Mouse (Mus musculus): Measurements from ENCODE around the gene Nmbr. TPM values are rescaled to one million over a fixed set of nuclear protein-coding genes. Genes with fewer than 3 reads are reported as not detected.

The Nmbr gene
- total RNA-seq (2021): 1 to 10 TPM; 4.4 to 4.7 TPM
- long read RNA-seq, experiment 1, partial matches to known transcripts: 0 of 1 reads
- long read RNA-seq, experiment 1, other reads (novel, unspliced or antisense): 0 of 1 reads
- long read RNA-seq, experiment 2, partial matches to known transcripts: 0 of 4 reads
- long read RNA-seq, experiment 2, other reads (novel, unspliced or antisense): 0 of 4 reads

DNA sequence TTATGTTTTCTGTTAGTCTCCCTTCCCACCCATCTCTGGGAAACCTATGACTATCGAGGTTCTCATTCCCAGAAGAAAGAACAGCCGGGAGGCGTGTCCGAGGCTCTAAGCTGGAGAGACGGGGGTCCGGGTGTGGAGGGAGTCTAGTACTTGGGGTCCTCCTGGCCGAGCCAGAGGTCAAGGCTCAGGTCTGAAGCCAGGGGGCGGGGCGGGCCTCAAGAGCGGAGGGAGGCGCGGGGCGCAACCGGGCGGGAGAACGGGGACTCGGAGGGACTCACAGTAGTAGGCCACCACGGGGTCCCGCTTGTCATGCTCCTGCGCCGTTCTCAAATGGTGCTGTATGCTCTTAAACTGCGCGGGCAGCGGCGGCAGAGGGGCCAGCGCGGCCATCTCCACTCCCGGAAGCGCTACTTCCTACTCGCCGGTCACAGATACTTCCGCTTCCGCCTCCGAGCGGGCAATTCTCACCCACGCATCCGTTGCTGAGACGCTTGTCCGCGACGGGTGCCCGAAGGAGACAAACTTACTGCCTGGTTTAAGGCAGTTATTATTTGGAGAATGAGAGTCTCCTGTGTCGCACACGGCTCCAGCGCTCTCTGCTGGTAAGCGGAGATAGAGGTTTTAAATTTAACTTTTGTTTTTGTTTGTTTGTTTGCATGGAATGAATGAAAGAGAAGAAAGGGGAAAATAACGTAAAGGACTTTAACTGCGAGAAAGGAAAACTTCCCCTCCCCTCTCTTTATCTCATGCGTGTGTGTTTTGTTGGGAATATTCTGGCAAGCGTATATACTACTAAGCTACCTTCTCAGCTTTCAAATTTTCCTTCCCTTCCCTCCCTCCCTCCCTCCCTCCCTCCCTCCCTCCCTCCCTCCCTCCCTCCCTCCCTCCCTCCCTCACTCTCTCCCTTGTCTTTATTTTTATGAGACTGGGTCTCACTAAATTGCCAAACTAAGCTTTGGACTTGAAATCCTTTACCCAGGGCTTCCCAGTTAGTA, at the start of gene Nmbr, which contains the start of gene Vta1:
Nmbr (plus strand) TSS at position 520 of the 995 bp plus-strand sequence.
Vta1 (minus strand) TSS at position 489 of the 995 bp plus-strand sequence.
- peak; percentile 100 for DNase-seq (ENCODE audit: low spot score in 2 of 2)

DNA sequence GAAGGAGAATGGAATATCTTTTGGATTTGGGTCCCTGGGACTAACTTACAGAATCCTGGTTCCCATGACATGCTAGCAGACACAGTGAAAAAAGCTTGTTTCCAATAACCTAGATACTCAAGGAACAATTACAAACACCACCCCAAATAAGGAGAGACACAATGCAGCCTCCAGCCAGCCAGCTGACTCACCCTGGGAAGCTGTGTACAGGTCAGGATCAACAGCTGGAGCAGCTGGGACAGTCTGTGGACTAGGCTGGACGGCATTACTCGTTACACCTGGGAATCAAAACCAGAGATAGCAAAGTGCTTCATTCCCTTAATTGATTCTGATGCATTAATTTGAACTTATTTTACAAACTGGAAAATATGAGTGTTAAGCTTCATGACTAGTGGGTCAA, 44.5 kb upstream of the Nmbr start:
- DNase-seq (ENCODE audit: low spot score in 2 of 2): no peak

DNA sequence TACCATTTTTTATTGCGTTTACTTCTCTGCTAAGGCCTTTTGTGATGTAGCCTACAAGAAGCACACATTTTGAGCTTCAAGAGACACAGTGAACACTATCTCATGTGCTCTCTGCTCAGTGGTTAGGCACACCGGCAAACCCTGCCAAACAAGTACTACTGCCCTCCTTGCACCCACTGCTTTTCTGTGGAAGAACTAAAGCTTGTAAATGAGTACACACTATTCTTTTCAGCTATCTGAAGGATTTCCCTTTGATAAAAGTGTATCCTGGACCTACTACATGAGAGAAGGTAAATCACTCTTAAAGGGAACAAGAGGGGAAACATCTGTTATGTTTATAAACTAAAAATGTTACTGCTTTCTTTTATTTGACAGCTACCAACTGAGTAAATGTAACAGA, 39.2 kb upstream of the Nmbr start:
- DNase-seq (ENCODE audit: low spot score in 2 of 2): no peak

- DNase-seq (ENCODE audit: low spot score in 2 of 2): no peak
Measured at GRCm38 (mm10) chr10:14685663-14686062, 19.7 kb upstream of the Nmbr start.

DNA sequence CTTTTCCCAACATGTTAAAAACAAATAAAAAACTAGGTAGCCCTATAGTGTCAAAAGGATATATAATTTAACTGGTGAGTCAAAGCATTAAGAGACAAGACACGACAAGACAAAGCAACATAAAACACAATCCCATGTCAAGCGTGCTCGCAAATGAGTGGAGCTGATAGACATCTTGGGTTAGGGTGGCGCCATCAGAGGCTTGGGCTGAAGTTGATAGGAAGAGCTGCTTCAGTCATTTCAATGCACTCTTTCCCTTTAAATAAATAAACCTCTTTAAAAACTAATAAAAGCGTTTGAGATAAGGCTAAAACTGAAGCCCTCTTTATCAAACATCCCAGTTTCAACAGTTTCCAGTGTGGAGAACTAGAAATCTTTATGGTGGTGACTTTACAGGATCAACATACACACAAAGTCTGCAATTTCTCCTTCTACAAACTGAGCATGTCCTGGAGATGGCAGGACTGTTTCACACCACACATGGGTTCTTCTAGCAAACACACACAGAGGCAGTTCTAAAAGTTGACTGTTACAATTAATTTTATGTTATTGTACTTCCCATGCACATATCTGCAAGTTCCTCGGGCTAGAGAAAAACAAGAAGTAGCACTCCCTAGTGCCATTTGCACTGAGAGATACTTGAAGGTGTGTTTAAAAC, 16.5 kb upstream of the Nmbr start:
- DNase-seq (ENCODE audit: low spot score in 2 of 2): no peak

DNA sequence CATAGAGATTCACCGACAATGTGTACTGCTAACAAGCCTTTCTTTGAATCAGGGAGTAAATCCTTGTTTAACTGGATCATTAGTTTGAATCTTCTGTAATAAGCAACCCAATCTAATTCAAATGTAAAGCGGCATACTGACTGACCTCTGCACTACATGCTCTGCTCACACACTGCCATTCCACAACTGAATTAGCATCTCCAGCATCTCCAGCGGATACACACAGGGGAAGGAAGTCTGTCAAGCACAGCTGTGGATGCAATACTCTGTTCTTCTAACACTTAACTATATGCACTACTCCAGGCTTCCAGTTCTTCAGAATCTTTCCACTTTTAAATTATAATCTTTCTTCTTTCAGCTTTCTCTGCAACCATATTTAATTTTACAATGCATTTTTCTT, 15.0 kb upstream of the Nmbr start:
- no peak for DNase-seq (ENCODE audit: low spot score in 2 of 2)

DNA sequence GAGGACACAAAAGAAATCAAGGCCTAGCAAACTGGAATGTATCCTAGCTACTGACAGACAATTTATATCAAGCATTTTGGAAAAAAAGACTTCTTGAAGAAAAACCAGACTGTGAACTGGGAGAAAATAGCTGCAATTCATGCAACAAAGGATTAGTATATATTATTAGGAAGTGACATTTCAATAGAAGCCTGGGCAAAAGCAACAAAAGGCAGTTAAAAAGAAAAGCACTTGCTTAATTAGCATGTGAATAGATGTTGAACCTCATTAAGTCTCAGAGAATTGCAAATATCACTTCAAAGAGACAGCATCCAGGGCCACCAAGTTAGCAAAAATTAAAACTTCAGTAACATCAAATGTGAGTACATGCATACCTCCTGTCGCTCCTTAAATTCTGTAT, 2.2 kb upstream of the Nmbr start:
- no peak for DNase-seq (ENCODE audit: low spot score in 2 of 2)

DNA sequence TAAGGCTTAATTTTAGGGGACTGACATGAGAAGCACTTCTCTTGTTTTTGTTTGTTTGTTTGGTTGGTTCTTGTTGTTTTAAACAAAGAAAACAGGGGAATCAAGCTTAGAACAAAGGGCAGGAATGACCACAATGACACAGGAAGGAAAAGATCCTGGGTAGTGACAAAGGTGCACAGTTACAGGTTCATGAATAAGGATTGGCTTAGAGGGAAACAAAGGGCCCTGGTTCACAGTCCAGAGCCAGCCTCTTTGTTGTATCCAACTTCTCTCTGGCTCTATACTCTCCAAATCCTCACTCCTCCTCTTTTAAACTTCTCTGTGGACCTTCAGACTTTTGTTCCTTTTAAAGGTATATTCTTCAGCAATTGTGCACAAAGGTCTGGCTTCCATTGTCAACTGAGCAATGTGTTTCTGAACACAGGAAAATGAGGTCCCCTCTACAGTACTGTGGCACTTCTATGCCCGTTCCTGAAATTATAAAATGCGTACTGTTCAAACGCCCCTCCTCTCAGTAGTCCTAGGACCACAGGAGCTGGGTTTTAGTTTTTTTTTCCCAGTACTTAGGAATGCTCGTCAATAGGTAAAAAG, 1.5 kb upstream of the Nmbr start:
- no peak for DNase-seq (ENCODE audit: low spot score in 2 of 2)

DNA sequence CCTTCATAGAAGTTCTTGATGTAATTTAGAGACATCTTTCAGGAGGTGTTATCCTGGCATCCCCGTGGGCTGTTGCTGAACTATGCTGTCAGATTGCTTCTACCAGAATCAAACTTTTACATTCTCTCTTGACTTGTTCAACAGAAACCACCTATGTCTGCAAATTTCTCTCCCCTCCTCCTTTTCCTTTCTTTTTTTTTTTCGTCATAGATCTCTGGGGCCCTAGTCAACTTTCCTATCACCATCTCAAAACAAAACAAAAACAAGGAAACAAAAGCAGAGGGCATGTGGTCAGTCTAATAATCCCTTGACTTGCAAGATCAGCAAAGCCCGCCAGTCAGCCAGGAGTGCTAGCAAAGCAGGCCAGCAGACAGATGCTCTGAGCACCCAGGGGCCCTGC, 12.7 kb downstream of the Nmbr start, which contains the start of gene Gje1:
Gje1 (minus strand) TSS at position 101 of the 400 bp plus-strand sequence.
- no peak for DNase-seq (ENCODE audit: low spot score in 2 of 2)

DNA sequence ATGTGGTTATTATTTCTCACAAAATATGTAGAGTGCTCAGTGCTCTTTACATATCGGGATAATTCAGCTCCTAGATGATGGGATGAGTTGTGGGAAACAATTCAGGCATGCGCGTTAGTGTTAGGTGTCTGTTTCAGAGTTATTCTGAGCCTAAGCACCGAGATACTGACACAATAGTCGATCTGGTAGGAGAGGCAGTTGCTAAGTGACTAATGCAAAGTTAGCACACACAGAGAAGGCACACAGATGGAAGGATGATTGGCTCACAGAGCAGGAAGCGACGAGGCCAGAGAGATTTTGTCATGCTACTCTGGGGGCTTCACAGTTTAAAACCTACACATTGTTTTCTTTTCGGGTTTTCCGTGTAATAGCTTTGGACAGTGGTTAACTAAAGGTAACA, 20.3 kb downstream of the Nmbr start:
- DNase-seq (ENCODE audit: low spot score in 2 of 2): peak; percentile 10 to 14

DNA sequence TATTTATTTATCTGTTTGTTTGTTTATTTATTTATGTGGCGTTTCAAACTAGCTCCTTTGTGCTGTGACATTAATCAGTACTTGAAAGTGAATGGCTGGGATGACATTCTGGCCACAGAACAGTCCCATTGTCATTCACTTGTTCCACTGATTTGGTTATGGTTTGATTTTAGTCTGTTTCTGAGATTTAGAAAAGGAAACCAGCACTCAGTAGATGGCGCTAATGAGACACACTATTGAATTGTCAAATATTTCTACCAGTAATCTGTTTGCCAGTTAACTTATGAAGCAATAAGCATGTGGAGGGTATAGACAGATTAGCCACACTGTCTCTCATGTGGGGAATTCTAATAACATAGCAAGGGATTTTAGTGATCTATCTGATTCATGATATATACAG, 28.9 kb downstream of the Nmbr start:
- peak; percentile 21 to 61 for DNase-seq (ENCODE audit: low spot score in 2 of 2)

DNA sequence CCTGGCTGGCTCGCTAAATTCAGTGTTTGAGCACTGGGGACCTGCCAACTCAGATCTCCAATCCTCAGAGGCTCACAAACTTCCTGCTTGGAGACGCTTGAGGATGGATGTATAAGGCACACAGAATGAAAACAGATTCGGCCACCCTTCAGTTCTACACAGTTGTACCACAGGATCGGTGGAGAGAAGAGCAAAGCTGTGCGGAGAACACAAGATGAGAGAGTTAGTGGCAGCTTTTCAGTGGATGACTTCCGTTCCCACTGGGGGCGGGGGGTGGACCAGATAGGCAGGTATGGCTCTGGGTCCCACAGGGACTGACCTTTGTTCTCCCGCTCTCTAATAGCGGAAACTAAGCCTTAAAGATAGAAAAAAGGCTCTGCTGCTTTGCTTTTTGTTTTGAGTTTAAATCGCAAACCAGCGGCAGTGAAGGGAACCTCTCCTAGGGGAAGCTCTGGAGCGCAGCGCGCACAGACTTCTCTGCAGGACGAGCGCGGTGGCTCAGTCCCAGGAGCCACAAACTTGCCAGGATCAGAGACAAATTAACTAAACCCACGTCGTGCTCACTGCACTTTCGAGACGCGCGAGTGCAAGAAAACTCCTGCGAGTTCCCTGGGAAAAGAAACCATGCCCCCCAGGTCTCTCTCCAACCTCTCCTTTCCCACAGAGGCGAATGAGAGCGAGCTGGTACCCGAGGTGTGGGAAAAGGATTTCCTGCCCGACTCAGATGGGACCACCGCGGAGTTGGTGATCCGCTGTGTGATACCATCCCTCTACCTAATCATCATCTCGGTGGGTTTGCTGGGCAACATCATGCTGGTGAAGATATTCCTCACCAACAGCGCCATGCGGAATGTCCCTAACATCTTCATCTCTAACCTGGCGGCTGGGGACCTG, 54.5 kb downstream of the Nmbr start:
- DNase-seq (ENCODE audit: low spot score in 2 of 2): peak; percentile 11 to 15

DNA sequence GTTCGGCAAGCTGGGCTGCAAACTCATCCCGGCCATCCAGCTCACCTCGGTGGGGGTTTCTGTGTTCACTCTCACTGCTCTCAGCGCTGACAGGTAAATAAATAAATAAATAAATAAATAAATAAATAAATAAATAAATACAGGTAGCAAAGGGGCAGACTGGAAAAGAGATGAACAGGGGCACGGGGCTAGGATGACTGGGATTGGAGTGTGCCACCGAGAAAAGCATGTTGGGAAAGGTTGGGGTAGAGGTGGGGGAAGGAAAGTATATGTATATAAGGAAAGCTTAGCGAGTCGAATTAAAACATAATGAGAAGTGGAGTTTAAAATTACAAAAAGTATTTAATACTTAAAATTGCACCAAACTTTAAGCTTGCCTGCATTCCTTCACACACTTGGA, 55.2 kb downstream of the Nmbr start:
- DNase-seq (ENCODE audit: low spot score in 2 of 2): no peak

DNA sequence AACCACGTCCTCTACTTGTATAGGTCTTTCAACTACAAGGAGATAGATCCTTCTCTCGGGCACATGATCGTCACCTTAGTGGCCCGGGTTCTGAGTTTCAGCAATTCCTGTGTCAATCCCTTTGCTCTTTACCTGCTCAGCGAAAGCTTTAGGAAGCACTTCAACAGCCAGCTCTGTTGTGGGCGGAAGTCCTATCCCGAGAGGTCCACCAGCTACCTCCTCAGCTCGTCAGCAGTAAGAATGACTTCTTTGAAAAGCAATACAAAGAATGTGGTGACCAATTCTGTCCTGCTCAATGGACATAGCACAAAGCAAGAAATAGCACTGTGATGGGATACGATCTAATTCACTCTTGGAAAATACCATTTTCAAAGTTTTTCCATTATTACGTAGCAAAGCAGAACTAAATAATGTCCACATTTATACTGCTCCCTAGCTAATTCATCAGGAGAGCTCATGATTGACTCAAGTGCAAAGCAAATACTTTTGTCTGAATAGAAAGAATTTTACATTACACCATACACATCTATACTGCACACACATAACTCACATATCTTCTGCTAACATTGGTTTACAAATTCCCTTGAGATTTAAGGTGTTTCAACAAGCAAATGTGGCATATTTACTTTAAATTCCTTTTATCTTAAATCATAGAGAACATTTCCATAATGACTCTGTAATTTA, 65.0 kb downstream of the Nmbr start:
- DNase-seq (ENCODE audit: low spot score in 2 of 2): no peak

- DNase-seq (ENCODE audit: low spot score in 2 of 2): no peak
Measured at GRCm38 (mm10) chr10:14774499-14774898, 69.1 kb downstream of the Nmbr start.

DNA sequence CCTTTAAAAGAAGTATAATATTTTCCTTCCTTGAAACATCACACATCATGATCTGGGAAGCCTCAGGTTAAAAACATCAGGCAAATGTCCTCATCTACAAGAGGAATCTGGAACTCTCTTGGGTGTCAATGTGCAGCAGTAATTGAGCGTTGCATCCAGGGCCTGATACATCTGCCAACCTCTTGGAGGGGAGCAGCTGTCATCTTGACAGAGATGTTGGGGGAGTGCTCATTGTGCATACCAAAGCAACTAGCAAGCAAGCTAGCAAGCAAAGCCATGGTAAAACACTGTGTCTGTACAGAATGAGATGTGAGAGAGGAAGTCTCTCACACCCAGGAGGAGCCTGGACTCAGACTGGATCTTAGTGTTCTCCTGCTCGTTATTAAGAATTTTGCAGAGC, 84.6 kb downstream of the Nmbr start:
- DNase-seq (ENCODE audit: low spot score in 2 of 2): no peak

DNA sequence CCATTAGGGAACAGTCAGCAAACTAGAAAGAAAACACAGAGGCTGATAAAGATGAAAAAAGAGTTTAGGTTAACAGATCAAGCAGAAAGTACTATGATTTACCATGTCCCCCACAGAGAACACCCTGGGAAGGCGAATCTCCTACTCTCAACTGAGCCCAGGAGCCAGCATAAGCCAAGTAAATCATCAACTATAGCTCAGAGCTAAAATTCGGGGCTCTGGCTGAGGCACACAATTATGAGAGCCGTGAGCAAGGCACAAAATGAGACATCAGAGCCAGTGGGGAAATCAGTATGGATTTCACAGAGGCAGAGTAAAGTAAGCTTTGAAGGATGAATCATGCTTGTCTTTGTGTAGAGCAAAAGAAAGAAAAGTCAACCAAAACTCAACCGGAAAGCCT, 111.6 kb downstream of the Nmbr start:
- DNase-seq (ENCODE audit: low spot score in 2 of 2): no peak
